Mouse (Mus musculus): ENCODE results near the gene Kdm2a.

- TF ChIP-seq CTCF (IDR thresholded peaks at IDR 0.05; ENCODE audit: extremely low read depth, insufficient read depth, low read length) (no peak), POLR2A (IDR thresholded peaks at IDR 0.05; ENCODE audit: extremely low read depth, insufficient read depth, low read length) (no peak)
These were observed 97.0 kb downstream of the Kdm2a start for GRCm38 (mm10) chr19:4300852-4301734.

Measured in cortical plate, adult 2 months (tissue).